Mouse (Mus musculus) kidney, adult 8-10 months (tissue): ENCODE data around the gene Adam15.

Experiments
- DNase-seq, 2 experiments: peaks; one replicate each; pipeline ENCODE4 v3.0.0; 2022

Adam15 gene

DNA sequence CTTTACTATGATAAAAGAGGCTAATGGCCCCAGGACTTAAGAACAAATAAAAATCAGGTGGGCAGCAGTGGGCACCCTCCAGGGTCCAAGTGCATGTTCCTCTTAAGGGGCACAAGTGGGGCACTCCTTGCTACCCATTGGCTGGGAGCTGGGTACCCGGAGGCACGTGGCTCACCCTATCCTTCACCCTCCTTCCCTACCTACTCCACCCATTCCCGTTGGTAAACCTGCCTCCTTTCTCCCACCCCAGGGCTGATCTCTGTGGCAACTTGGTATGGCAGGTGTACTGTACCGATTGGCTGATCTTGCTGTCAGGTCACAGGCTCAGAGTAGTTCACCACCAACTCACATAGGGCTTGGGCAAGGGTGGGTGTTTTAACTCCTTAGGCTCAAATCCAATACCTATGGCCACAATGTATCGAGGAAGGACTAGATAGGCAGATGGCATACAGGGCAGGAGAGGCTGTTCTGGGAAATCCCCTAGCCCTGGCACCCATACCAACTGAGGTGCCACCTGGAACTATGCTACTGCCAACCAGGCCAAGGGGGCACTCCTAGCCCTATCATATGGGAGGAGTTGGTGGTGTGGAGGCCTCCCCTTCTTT lies 34.0 kb upstream of the Adam15 start:
- no peak for DNase-seq

DNA sequence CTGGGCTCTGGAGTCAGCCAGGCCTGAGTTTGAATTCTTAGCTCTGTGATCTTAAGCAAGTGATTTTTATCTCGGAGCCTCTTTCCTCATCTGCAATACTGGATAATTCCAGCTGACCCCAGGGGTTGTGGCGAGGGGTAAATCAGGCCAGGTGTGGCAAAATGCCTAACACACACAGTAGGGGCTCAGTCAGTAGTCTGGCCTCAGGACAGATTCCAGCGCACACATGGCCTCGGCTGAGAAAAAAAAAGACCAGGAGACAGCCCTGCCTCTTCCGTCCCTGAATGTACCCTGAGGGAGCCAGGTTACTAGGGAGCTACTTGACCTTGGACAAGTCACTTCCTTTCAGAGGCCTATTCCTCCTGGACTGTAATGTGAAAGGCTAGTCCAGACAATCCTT lies 33.2 kb upstream of the Adam15 start:
- DNase-seq, result no peak

DNA sequence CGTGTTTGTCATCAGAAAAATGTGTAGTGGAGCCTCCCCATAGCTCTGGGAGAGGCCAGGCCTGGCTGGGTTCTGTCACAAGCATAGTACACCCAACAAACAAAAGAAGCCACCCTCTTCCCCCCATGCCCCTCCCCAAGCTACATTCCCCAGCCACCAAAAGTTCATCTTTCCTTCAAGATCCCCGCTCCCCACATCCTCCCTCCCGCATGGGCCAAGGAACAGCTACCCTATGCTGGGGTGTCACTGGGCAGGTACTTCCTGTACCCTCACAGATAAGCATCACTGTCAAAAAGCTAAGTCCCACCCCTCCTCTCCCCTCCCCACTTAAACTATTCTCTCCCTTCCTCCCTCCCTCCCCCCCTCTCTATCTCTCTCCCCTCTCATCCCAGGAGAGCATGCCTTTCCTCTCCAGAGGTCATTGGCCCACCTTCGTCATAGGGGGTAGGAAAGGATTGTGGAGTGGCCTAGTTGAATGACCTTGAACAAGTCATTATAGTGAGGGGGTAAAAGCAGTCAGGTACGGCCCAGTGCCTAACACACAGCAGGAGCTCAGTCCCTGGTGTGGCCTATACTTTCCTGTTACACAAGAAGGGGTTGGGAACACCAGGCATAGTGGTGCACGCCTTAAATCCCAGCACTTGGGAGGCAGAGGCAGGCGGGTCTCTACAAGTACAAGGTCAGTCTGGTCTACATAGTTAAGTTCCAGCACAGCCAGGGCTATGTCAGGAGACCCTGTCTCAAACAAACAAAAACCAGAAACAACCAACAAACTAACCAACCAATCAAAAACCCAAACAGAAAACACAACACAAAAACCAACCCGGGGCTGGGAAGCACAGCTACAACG lies 32.5 kb upstream of the Adam15 start:
- no peak for DNase-seq

DNA sequence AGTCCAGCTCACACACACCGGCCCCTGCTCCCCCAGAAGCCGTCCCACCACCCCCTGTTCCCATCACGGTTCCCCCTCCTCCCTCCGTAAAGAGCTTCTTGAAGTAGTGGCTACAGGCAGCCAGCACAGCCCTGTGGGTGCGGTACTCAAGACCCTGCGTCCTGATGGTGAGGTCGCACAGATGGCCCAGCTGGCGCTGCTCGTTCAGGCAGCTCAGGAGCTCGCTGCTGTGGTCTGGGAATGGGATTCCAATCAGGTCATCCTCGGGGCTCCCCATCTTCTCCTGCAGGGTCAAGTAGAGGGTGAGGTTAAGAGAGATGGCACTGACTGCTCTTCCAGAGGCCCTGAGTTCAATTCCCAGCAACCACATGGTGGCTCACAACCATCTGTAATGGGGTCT lies 31.4 kb upstream of the Adam15 start:
- no peak for DNase-seq

DNA sequence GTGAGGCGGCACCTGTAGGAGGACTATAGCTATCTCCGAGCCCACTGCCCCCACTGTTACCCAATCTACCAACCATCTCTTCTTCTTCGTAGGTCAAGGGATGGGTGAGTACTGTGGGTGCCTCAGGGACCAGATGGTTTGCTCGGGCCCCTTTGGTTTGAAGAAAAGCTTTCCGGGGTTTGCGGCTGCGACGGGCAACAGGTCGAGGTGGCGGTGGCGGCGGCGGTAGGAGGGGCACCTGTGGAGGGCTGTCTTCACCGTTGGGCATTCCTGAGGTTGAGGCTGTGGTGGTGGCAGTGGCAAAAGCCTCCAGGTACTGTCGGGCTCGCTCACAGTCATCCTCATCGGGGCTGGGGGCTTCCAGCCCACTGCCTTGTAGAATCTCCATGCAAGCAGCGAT lies 30.9 kb upstream of the Adam15 start:
- DNase-seq, result no peak

DNA sequence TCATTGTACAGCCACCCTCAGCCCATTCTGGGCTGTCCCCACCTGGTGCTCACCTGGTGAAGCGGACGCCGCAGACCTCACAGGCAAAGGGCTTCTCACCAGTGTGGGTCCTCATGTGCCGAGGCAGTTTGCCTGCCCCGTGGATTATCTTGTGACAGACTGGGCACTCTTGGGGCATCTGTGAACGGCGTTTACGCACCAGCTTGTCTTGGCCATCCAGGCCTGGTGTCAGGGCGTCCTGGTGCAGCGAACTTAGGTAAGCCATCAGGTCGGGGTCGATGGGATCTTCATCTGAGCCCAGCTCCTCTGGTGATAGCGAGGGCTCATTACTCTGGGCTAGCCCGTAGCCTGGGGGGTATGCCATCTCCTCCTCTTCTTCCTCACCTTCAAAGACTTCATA lies 30.5 kb upstream of the Adam15 start:
- no peak for DNase-seq

DNA sequence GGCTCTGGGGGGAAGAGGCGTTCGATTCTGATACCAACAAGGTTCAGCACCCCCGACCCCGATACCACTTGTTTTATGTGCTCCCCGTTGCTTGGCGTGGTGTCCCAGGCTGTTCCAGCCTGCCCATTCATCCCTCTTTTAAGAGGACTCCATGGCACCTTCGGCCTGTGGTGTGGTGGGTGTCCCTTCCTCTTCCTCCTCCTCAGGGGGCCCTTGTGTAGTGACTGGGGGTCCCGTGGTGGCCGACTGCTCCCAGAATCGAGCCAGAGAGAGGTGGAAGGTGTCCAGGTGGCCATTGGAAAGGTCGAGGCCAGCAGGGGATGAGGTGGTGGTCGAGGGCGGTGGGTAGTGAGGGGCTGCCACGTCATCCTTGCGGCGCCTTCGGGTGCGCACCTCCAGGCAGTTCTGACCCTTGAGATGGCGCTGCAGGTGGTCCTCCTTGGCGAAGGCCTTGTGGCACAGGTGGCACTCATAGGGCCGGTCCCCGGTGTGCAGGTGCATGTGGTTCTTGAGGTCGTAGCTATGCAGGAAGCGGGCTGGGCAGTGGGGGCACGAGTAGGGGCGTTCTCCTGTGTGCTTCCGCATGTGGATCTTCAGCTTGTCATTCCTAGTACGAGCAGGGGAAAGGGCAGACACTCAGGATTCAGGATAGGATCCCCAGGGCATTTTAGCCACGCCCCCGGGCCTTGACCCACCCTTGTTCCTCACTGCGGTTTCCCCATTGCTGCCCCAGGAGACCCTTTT lies 29.8 kb upstream of the Adam15 start:
- DNase-seq, result no peak

DNA sequence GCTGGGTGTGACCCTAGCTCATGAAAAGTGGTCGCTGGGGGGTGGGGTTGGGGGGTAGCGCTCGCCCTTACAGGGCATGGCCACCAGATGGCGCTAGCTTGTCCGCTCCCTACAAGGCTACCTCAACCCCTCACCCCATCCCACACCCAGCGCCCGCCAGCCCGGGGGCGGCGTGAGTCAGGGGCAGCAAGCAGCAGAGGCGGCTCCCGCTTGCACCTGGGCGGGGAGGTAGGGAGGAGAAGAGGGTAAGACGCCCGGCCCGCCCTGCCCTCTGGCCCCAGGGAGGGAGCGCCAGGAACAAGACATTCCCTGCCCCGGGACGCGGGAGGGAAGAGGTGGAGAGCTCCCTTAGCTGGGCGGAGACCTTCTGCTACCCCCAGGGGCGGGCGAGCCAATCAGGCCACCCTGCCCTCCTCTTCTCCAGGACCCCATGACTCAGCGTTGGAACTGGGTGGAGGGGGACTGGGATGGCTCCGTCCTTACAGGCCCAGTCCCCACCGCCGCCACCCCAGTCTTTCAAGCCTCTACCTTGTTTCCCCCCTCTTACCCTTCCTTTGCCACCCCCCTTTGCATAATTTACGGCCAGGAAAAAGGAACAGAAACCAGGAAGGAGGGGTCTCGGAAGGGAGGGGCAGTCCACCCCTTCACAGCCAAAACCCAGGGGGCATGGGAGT lies 28.7 kb upstream of the Adam15 start:
- peak in 1 of 2 experiments; percentile 69 for DNase-seq

DNA sequence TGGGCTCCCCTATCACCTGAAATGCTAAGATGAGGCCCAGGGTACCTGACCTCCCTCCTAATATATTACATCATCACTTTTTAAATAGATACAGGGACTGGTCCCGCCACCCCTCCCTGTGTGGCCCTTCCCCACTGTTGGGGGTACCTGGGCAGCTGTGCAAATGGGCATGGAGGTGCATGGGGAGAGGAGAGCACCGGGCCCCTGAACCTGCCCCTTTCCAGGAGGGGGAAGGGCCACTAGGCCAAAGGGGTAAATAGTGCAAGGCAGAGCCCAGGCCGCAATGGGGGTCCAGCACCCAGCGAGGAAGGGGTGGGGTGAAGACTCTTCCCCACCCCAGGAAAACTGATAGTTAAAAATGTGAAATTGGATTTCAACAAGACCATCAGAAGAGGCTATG lies 28.0 kb upstream of the Adam15 start:
- no peak for DNase-seq

DNA sequence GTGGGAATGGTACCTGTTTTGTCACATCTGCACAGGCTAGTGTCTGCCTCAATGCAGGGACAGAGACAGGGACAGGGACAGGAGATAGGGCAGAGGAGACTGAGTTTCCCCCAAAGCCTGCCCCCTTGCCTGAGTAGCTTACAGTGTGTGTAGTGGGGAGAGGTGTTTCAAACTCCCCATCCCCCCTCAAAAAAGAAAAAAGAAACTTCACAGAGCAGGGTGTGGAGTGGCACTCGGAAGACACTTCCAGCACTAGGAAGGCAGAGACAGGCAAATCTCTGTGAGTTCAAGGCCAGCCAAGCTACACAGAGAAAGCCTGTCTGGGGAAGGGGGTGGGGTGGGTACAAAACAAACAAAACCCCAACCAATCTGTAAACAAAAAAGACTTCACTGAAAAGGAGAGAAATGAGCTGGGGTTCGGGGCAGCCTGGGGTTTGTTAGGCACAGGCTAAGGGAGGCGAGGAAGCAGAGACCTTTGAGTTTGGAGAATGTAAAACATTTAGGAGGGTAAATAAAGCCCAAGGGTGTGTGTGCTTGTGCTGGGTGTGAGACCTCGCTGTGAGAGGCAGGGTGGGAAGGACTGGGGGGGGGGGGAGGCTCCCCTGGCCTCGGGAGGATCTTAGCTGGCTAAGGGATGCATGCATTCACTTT lies 23.9 kb upstream of the Adam15 start:
- no peak for DNase-seq

DNA sequence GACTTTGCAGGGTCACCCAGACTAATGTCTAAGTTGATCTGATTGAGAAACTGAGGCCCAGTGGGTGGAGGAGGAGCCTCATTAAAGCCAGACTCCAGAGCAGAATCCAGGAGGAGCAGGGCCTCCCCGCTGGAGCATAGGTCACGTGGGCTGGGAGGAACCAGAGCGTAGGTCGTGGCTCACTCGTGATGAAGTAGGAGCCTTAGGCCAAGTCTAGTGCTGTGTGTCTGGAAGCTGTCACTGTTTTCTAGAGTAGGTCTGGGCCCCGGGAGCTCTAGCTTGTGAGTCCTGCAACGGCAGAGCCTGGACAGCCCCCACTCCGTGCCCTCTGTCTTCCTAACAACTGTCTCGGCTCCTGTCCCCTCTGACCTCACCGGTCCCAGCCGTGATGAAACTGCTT lies 17.5 kb upstream of the Adam15 start:
- DNase-seq, result no peak

DNA sequence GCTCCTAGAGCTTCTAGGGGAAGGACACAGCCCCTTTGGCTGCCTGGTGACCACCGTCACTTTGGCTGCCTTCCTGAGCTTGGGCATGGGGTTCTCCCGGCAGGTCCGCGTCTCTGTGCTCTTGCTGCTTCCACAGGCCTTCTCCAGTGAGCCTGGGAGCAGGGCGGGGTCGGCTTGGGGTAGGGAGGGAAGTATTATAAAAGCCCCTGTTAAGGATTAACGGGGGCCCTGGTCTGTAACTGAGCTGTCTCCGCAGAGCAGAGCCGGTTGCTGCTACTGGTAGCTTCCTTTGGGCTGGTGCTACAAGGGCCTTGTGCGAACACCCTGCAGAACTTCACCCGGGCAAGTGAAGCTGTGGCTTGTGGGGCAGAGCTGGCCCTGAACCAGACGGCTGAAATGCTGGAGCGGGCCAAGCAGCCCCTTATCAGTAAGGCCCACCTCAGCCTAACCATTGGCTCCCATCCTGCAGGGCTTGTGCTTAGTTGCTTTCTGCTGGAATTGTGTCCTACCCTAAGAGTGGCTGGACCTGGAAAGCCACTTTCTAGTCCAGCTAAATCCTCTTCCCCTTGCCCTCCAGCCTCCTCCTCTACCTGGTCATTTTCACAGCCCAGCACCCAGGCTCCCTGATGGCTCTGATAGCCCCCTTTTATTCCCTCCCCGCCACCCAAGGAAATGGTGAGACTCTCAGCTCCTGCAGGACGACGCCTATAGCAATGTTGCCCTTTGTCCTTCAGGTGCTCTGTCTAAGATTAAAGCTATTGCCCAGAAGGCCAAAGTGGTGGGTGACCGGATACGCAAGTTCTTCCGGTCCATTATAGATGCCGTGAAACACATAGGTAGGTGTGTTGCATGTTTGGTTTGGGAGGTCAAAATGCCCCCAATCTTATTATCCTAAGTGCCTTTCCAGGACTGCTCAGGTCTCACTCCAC lies 16.0 kb upstream of the Adam15 start:
- no peak for DNase-seq

DNA sequence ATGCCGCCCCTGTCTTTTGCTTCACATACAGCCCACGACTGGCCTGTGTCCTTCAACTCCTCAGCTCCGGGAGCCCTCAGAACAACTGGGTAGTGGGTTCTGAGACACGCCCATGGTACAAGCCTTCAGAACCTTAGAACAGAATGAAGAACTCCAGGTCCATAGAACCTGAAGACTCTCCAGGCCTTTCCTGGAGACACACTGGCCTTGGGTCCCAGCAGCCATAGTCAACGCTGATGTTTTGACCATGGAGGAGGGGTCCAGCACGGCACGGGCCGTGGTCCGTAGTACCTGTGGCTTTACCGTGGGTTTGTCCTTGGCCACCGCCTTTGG lies 15.3 kb upstream of the Adam15 start, which contains the start of gene Dcst1:
Dcst1 (minus strand) TSS at position 101 of the 333 bp plus-strand sequence.
- DNase-seq, result no peak

DNA sequence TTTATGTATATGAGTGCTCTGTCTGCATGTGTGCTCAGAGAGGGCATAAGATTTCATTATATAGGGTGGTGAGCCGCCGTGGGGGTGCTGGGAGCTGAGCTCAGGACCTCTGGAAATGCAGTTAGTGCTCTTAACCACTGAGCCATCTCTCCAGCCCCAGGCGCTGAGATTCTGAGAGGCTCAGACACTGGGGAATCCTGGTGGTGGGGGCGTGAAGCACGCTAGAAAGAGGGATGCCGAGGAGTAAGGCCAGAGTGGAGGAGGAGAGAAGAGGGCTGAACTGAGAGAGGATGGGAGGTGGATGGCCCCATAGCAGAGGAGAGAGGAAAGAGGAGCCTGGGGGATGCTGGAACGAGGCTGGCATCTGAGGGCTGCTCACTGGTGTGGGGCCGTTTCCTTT lies 14.8 kb upstream of the Adam15 start:
- no peak for DNase-seq

DNA sequence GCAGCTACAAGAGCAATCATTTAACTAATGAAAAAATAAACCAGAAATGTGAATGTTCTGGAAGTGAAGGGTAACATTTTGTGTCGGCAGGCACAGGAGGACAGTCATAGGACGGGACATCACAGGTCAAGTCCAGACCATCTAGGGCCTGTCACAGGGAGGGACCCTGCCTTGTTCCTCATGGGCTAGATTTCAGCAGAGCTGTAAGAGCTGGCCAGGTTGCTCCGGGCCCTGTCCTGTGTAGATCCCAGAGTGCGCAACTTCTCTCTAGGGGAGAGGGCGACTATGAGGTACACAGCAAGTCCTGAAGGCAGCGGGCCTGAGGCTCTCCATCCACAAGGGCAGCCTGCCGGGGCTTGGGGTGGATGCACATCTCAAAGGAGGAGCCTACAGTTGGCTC lies 11.9 kb upstream of the Adam15 start, which contains the start of gene Dcst2:
Dcst2 (plus strand) TSS at position 301 of the 400 bp plus-strand sequence.
- no peak for DNase-seq

DNA sequence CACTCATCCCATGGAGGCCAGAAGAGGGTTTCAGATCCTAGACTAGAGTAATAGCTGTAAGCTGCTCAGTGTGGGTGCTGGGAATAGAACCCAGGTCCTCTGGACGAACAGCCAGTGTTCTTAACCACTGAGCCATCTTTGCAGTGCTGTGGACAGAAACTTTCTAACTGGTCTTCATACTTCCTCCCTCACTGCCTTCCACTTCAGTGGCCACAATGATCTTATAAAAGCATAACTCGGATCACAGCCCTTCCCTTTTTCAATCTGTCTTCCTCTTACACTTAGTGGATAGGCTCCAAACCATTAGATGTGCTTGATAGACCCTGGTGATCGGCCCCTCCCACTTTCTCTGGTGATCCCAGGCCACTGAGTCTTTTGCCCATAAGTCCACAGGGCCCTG lies 10.4 kb upstream of the Adam15 start:
- DNase-seq, result no peak

DNA sequence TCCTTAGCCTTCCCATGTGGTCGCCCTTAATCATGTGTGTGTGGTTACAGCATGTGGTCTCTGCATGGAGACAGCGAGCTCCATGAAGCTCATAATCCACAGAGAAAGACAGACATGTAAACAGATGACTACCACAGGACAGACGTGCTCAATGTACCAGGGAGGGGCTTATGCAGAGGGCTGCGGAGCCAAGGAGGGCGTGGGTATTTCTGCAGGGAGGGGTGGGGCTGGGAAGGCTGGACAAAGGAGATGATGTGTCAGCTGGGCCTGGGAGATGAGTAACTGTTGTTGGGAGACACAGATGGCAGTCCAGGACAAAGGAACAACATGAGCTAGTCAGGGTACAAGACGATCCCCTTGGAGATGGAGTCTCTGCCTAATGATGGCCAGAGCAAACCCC lies 9.8 kb upstream of the Adam15 start:
- DNase-seq, result no peak

DNA sequence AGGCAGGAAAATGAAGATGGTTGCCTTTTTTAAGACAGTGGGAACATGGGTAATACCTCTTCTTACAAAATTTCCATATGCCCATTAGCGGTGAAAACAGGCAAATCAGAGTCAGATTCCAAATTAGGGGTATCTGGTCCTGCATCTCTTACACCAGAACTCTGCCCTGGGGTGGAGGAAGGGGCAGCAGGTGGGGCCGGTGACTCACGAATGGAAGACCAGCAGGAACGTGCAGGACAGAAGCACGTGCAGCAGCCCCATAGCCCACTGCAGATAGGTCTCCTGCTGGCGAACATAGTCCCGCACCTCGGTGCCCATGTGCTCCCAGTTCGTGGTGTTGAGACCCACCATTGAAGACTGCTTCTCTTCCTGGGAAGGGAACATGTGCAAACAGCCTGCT lies 6.2 kb upstream of the Adam15 start:
- no peak for DNase-seq

DNA sequence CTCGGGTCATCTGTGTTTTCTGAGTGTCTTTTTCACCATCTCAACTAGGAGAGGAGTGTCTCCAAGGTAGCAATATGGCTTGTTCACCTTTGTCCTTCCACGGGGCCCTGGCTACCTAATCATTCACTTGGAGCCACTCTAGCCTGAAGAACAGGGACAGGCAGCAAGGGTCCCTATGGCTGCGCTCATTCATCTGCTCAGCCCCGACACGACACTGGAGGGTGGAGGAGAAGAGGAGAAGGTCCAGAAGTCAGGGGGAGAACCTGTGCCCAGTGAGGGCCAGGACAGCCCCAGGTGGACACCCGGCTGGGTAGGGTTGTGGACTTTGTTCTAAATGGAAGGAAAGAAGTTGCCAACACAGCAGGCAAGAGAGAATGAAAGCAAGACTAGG lies 5.7 kb upstream of the Adam15 start:
- DNase-seq, result peak; percentile 65 to 70

DNA sequence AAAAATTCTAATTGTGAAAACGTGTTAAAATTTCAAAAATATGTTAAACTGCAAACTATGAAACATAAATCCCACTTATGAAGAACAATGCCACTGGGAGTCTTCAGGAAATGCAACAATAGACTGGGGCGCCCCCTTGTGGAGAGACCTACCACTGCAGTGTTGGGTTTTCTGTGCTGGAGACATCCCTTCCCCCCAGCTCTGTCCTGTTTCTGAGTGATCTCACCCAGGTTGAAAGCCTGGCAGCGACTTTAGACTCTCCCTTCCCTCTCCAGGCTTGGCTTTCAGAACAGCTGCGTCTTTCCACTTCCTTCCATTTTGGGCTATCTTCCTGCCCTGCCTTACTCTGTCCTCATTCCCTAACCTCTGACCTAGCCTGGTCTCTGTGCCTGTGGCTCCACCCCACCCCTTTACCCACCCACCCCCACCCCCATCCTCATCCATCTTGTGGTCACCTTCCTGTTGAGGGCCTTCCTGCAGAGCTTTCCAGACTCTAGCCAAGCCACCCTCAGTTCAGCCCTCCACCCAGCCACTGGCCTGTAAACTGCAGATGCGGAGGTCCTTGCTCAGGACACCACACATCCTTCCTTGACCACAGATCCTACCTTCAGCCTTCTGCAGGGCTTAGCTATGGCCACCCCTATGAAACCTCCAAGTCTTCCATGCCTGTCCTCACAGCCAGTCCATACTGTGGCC lies 5.2 kb upstream of the Adam15 start:
- peak; percentile 85 to 94 for DNase-seq

DNA sequence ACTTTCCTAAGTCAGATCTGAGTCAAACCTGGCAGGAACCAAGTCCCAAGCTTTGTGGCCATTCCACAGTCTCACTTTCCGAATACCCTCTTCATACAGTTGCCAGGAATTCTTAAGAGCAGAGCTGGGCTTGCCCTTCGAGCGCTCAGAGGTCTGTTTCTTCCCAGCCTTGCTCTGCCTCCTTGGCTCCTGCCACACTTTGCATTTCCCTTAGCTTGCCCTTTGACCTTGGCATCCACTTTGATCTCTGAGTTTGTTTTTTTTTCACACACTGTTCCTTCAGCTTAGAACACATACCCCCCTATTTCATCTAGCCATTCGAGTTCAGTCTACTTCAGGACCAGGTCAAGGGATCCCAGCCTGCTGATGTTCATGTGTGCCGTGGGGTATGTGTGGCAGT lies 1.5 kb upstream of the Adam15 start:
- peak; percentile 65 to 66 for DNase-seq
